Comparison of ENCODE assay signal across 23 mouse cellular contexts in genomic region chr8:34542361-34543038, GRCm38 (mm10).
"Had no signal": no experiment of that assay in that cellular context is flagged by ENCODE, and none has a peak within 500 bp of the region (broad histone marks: within the 10 kb centered on the region; RNA-seq: fewer than 3 reads in every experiment).

No protein-coding gene starts in this region.

- H3K27me3 ChIP-seq: heart, embryonic 12.5 days; hindbrain, embryonic 12.5 days; kidney, embryonic 15.5 days; limb, embryonic 13.5 days; limb, embryonic 15.5 days had no signal

- H3K36me3 ChIP-seq: heart, embryonic 10.5 days; heart, embryonic 12.5 days; hindbrain, embryonic 10.5 days; hindbrain, embryonic 12.5 days; kidney, embryonic 15.5 days; limb, embryonic 13.5 days; limb, embryonic 15.5 days had no signal

- ATAC-seq: hindbrain, embryonic 16.5 days; intestine, embryonic 16.5 days had no signal

- DNase-seq: gastrocnemius, adult 2 months; gastrocnemius, postnatal 10 days; gastrocnemius, postnatal 25 days; heart, adult 18-20 months; heart, postnatal 10 days; heart, postnatal 4 days; kidney, adult 11 months; kidney, adult 2 months; kidney, adult 9 months; kidney, postnatal 14 days; kidney, postnatal 36 days; layer of hippocampus, adult 9-11 months; layer of hippocampus, postnatal 36 days; left cerebral cortex, postnatal 4 days had no signal
